Mouse (Mus musculus) spleen, postnatal 14 days (tissue): ENCODE measurements around the gene Rpp21.
"Not testable (repeated sequence)": the region's sequence is repeated elsewhere in the genome, so short reads cannot be mapped to it uniquely, and the experiment has no call there.

Source experiments
- DNase-seq, 2 experiments: peaks; one replicate each; pipeline ENCODE4 v3.0.0; 2021 to 2022; ENCODE audit warnings: low spot score in 2 of 2

Gene Rpp21

DNA sequence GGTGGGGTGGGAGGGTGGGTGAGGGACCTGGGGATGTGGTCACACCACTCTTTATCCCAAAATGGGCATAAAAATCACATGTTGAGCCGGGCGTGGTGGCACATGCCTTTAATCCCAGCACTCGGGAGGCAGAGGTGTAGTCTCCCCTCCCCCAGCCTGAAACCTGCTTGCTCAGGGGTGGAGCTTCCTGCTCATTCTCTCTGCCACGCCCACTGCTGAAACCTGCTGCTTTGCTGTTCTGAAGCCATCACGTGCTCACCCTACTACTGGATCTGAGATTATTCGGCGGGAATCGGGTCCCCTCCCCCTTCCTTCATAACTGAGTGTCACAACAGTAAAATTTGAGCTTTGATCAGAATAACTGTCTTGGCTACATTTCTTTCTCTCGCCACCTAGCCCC lies 22.6 kb downstream of the Rpp21 start:
- not testable (repeated sequence) for DNase-seq

DNA sequence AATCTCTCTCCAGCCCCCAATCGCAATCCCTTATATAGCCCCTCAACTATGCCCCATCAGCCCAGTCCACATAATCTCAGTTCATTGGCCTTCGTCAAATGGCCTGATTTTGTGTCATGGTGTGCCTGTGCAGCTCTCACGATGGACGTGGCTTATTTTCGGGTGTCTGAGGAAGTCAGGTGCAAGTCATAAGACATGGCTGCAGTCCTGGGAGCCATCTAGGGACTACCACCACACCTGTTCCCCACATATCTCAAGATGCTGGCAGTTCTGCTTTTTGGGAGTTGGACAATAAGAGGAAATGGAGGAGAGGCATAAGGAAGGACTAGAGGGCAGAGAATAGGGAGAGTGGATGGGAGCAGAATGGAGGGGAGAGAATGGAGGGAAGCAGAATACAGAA lies 24.3 kb downstream of the Rpp21 start:
- DNase-seq, result no peak

DNA sequence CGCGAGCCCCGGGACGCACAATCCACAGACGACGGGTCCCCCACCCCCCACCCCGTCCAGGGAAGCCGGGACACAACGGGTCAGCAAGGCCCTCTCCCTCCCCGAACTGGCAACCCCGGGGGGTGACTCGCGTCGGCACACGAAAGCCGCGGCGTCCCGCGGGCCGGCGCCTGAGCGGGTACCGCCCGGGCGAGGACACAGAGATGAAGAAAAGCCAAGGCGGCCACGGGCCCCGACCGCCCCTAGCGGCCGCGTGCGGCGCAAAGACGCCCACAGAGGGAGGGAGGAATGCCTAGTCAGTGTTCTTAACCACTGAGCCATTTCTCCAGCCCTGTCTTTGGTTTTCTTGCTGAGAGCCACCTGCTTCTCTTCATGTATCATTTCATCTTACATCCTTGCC lies 26.6 kb downstream of the Rpp21 start:
- peak; percentile 44 to 66 for DNase-seq

DNA sequence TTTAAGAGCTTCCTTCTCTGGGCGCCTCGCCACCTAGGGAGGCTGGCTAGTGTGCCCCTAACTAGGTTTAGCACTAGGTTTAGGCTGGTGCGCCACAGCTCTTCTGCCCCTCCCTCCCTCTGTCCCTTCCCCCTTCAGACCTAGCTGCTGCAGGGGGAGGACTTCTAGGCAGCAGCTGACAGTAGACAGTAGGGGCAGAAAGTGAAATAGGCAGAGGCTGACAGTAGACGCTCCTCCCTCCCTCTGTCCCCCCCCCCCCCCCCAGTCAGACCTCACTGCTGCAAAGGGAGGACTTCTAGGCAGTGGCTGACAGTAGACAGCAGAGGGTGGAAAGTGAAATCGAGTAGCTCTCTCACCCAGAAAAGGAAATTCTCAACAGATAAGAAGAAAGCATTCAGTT lies 28.8 kb downstream of the Rpp21 start:
- no peak for DNase-seq

DNA sequence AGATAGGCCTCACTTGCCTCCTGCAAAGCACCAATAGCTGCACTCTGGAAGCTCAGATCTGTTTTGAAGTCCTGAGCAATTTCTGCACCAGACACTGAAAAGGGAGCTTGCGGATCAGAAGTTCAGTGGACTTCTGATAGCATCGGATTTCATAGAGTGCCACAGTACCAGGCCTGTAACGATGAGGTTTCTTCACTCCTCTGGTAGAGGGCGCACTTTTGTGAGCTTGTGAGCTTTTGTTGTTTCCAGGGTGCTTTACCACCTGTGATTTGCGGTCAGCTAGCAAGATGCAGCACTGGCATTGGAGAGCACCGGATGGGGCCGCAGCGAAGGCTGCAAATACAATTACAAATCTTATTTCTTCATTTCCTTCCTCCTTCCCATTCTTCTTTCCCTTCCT lies 30.9 kb downstream of the Rpp21 start:
- DNase-seq, result peak in 1 of 2 experiments; percentile 18

DNA sequence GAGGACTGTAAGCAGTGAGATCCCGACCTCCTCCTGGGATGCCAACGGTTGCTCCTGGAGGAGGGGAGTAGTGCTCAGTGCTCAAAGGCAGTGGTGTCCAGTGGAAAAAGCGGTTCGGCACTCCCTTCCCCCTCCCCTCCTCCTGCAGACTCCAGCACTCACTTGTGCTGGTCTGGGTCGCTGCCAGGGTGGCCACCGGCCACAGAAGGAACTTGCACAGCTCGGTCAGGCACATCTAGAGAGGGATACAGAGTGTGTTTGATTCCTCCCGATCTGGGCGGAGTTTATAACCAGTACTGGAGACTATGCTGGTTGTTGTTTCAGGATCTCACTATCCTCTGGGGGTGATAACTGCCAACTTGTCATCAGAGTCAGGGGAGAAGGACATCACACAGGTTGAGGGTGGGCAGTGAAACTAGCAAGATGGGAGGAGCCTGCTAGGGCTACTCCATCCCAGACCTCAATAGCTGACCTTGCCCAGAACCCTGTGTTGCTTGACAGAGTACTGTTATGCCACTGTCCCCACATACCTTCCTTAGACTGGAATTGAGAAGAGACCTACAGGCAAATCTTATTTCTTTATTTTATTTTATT lies 32.5 kb downstream of the Rpp21 start:
- no peak for DNase-seq

DNA sequence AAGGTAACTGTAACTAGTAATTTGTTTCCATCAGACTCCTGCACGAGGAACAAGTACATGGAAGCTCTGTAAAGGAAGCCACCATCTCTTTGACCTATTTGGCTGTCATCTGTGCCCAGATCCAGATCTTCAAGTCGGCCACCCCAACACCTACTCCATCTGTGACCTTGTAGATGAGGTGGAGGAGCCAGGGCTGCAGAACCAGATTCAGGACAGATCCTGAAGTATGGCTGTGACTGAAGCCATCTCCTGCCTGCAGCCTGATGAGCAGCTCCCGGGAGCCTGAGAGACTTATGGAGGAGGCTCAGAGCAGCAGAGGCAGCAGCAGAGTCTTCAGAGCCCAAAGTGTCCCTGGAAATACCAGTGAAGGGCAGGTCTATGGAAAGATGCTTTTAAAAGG lies 33.4 kb downstream of the Rpp21 start:
- DNase-seq, result no peak

DNA sequence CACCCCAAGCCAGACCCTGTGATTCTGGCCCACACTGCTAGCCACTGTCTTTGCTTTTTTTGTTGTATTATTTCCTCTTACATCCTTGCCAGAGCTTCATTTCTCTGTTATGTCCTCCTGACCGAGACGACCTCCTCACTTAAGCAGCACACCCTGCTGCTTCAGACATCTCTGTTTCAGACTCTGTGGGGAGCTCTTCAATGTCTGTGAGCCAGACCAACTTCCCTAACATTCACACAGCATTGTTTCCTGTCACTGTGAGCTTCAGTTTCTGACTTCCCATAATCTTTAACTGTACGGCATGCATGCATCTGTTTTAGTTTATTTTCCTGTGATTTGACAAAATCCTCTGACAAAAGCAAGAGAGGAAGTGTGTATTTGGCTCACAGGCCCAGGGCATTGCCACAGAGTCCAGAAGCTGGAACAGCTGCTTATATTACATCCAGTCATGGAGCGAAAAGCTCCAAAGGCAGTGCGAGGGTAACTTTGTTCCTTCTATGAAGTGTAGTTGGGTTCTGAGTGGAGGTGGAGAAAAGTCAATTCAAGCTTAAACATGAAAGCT lies 39.2 kb downstream of the Rpp21 start:
- DNase-seq, result no peak

DNA sequence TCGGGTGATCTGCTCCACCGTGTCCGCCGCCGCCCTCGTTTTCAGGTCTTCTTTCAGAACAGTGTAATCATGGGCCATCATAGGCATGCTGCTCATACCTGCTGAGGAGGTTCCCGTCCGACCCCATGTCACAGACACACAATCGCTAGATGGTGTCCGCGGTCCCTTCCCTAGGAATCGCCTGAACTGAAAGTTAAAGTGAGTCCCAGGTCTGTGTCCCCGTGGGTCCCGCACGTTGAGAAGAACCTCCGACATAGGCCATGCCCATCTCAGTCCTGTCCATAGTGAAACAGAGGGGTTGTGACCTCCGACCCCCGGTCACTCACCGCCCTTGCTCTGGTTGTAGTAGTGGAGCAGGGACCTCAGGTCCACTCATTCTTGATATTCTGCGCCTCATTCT lies 42.3 kb downstream of the Rpp21 start:
- no peak for DNase-seq

DNA sequence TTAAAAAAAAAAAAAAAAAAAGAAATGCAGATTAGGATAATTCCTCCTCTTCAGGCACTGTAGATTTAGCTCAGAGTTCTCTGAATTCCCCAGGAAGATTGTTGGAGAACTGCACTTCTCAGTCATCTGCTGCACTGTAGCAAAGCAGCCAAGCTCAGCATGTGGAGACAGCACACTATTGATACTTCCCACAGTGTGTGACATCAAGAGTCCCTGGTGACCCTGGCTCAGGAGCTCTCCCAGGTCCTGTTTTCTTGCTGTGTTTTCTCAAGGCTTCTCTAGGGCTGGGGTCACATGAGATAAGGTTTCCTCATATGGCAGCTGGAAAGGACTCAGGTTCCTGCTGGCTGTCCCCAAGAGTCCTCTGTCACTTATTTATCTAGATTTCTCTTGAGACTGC lies 51.0 kb downstream of the Rpp21 start:
- no peak for DNase-seq

DNA sequence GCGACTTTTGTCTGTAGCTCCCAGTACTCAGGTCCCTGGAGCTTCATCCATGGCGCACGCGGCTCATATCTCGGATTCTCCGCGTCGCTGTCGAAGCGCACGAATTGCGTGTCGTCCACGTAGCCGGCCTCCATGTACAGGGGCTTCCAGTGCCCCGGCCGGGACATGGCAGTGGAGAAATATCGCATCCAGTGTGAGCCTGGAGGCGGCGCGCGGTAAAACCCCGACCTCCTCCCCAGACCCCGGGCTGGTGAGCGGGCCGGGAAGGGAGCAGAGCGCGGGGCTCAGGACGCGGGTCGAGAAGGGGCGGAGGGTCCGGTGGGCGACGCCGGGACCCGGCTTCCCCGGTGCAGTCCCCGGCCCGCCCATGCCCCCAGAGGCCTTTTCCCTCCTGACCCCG lies 52.0 kb downstream of the Rpp21 start:
- no peak for DNase-seq
